Mouse (Mus musculus): Measurements from ENCODE around the gene Stra8. TPM values are rescaled to one million over a fixed set of nuclear protein-coding genes. Genes with fewer than 3 reads are reported as not detected.

The Stra8 gene
- total RNA-seq (2021) = not detected

DNA sequence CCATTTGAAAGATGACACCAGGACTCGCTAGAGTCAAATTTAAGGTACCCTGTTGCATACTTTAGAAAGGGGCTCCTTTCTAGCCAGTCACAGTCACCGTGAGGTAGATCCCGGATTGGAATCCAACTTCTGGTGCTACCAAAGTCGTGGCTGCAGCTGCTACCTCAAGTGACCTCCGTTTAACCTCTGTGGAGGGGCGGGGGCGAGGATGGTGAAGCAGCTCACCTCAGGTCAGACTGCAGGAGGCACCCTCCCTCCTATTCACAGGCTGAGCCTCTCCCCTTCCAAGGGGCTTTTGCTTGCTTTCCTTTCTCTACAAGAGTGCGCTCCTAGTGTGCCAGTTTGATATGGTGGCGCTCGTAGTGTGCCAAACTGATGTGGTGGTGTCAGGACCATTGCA is at the start of gene Stra8:
Gene Stra8 (plus strand): TSS at position 208 of the 400 bp plus-strand sequence.
- intact Hi-C loops (cut with DNase I) = no loop called here
- no peak for DNase-seq (ENCODE audit: low spot score in 2 of 2)

DNA sequence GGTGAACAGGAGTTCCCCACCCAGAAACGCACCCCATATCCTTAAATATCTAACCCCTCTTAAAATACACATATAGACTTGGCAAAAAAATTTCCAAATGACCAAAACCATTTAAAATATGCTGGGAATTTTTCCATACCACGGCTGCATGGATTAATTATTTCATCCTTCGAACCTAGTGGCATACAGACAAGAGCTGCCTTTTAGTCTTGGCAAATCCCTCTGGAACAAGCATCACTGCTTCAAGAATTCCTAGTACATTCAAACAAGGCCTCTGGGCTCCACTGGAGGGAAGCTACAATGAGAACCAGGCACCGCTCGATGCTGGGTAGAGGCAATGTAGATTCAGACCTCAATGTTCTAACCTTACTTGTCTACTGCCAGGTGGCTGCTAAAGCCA is 49.2 kb upstream of the Stra8 start:
- intact Hi-C loops (cut with DNase I) = loop anchor here (10.0 kb wide), 1 partner anchor 356 kb away; no protein-coding TSS in a partner anchor
- DNase-seq (ENCODE audit: low spot score in 2 of 2) = no peak

DNA sequence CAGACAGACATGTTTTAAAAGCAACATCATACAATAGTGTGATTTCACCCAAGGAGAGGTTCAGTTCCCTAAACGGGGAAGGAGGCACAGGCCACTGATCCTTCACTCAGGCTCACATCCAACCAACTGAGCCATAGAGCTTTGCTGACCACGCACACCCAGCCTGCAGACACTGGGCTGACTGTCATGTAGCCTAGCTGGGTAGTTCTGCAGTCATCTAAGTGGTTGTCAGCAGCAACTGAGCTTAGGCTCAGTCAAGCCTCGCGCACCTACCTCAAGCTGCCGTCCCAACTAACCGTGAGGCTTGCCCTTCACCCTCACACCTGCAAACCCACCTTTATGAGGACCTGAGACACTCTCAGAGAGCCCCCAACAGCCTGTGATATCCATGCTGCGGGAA is 48.0 kb upstream of the Stra8 start:
- intact Hi-C loops (cut with DNase I) = loop anchor here (10.0 kb wide), 1 partner anchor 357 kb away; no protein-coding TSS in a partner anchor
- no peak for DNase-seq (ENCODE audit: low spot score in 2 of 2)

DNA sequence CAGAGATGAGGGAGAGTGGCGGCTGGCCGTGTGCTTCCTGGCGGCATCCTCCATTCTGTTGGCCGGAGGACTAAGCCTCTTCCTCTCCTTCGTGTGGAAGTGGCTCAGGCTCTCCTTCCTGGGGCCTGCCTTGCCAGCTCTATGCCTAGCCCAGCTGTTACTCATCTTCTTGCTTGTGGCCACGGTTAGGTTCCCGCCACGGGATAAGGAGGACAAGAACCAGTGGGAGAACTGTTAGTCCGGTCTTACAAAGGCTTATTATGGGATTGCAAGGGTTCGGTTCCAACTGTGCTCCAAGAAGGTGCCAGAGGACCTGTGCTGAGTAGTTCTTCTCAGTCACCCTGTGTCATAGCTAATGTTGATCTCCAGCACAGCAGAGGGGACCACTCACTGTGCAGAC is 47.1 kb upstream of the Stra8 start:
- intact Hi-C loops (cut with DNase I) = loop anchor here (10.0 kb wide), 1 partner anchor 358 kb away; no protein-coding TSS in a partner anchor
- no peak for DNase-seq (ENCODE audit: low spot score in 2 of 2)

DNA sequence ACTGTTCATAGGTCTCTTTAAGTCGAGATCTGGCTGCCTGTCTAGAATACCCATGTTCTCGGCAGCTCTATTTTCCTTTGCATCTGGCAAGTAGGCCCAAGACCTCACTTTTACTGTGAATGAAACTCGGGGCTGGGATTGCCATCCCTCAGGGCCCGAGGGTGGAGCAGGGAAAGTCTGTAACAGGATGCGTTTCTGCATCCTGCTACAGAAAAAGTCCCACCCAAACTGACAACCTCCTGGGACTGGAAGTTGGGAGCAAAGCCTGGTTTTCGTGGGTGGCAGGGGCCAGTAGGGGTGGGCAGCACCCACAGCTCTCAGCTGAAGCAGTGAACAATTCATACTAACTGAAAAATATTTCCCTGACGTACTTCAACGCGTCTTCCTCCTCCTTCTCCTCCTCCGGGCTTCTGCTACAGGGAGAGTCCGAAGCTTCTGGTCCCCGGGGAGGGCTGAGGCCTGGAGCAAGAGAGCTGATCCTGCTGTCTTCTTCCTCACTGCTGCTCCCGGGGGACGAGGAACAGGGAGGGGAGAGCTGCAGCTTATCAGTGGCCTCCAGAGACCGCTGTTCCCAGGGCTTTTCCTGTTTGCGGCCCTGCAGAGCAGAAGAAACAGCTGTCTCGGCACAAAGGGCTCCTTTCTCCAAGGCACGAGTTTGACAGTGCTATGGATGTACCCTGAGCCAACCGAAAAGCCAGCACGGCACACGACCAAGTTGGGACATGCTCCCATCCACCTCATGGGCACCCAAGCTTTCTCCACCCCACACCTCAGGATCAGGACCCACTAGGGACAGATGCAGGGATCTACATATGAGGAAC is 45.7 kb upstream of the Stra8 start:
- no peak for DNase-seq (ENCODE audit: low spot score in 2 of 2)
- intact Hi-C loops (cut with DNase I) = loop anchor here (10.0 kb wide), 1 partner anchor 360 kb away; no protein-coding TSS in a partner anchor

DNA sequence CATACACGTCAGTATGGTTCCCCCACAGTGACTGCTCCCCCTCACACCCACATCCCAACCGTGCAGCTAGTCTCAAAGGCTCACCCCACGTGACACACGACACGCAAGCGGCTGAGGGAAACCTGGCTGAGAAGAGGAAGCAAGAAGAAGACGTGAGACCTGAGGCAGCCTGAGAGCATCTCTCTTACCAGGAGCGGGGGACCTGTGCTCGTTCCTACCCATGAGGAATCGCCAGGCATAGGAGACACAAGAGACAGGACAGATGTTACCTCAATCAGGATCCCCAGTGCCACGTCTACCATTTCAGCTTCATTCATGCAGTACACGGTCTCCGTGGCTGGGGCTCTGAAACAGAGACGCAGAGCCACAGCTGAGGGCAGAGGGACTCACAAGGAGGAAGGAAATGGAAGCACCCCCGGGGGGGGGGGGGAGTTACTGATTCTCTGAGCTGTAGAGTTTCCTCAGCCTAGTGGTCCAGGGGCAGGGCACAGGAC is 44.6 kb upstream of the Stra8 start:
- peak; percentile 40 to 51 for DNase-seq (ENCODE audit: low spot score in 2 of 2)
- intact Hi-C loops (cut with DNase I) = loop anchor here (5.0 to 10.0 kb wide), 2 partner anchors 37 to 361 kb away; partner anchors contain the start of gene Wdr91

DNA sequence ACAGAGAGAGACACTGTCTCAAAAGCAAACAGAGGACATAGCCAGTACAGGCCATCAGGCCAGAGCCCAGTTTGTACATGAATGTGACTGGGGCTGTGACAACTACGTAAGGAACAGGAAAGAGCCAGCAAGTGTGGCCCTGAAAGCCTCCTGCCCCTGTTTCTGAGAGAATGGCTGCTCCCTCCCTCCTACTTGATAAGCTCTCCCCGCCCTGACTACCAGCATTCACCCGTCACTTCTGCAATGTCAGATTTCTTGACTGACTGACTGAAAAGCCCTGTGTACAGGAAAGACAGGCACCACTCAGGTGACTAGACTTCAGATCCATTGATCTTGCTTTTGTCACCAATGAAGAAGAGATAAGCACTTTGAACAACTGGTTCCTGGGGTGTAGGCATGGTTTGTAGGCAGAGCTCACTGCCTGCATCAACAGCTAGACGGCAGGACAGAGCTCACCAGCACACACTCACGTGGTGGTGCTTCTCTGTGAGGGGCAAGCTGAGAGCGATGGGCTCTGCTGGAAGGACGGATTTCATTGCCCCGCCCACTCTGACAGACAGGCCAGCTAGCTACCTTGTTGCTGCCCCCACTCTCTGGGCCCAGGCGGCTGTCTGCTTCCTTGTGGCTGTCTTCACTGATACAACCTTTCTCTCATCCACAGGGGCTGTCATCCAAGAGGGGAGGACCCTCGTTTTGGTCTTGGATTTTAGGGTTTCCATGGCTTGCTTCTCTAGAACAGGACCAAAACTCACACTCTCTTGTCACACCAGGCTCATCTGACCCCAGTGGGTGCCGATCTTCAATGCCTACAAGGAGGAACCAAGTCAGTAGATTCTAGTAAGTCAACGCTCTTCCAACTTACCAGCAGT is 43.8 kb upstream of the Stra8 start:
- intact Hi-C loops (cut with DNase I) = loop anchor here (5.0 to 10.0 kb wide), 2 partner anchors 36 to 361 kb away; partner anchors contain the start of gene Wdr91
- DNase-seq (ENCODE audit: low spot score in 2 of 2) = no peak

DNA sequence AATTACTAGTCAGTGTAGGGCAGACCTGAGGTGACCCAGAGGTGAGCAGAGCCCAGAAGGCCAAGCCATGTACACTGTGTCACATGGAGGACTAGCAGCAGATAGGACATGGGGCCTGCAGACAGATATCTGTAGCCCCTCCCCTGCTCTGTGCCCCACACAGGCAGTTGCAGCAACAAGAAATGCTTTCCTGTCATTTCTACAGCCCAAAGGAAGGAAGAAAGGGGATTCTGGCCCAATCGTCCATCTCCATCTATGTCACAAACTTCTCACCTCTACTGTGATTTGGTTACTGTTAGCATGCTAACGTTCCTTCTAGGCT is 43.2 kb upstream of the Stra8 start:
- intact Hi-C loops (cut with DNase I) = loop anchor here (5.0 to 10.0 kb wide), 2 partner anchors 36 to 362 kb away; partner anchors contain the start of gene Wdr91
- no peak for DNase-seq (ENCODE audit: low spot score in 2 of 2)

DNA sequence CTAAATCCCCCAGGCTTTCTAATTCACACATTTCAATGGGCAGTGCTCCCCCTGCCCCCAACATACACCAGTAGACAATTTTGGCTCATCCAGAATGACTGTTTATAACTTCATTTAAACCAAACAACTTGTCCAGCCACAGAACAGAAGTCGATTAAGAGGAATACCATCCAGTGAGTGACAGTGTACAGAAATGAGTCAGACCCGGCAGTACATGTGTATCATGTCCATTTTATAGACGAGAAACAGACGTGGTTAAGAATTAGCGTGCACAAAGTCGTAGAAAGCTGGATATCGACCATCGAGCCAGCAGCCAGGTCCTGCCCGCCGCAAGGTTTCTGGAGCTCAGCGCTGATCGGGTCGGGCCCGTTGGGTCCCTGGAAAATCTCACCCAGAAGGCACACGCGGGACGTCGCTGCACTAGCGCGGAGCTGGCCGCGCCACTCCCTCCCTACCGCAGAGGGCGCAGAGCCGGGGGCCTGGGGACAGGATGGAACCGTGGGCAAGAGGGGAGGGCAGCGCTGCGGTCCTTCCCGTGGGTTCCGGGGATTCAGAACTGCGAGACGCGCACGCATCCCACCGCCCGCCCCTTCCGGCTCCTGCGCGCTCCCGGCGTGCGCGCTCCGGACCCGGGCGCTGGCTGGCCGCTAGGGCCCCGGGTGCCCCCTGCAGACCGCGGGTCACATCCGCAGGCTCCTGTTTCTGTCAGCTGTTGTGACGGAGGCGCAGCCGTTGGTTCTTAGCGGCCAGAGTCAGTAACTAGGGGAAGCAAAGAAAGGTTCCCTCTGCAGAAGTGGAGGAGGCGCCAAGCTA is 42.2 kb upstream of the Stra8 start, which contains the start of gene Cyren:
Gene Cyren (minus strand): TSS at position 552 of the 813 bp plus-strand sequence.
- intact Hi-C loops (cut with DNase I) = loop anchor here (2.0 to 10.0 kb wide), 3 partner anchors 35 to 363 kb away; partner anchors contain the start of genes Agbl3 and Wdr91
- DNase-seq (ENCODE audit: low spot score in 2 of 2) = peak; percentile 89 to 91

DNA sequence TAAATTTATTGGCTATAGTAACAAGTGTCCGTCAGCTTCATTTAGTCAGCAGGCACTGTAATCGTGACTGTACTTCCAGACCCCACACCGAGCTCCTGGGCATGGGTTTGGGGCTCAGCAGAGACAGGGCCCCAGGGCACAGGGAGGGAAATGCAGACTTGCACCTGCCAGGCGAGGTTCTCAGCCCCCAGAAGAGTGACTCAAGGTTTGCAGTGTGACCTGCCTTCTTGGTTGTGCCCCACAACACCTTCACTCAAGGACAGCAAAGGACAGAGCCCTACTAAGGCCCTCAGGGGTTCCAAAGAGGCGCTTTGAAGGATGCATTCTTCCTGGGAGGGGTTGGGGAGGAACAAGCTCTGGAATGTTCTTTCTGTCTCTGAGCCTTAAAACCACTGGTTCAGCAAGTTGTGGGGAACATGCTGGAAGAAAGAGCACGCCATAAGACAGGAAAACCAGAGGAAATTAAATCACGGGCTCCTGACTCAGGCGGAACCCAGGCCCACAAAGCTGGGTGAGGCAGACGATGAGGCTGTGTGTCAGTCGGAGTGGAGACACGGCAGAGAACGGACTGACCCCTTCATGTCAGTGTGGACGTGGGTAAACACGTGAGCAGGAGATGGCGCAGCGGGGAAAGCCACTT is 40.7 kb upstream of the Stra8 start:
- DNase-seq (ENCODE audit: low spot score in 2 of 2) = no peak
- intact Hi-C loops (cut with DNase I) = loop anchor here (2.0 to 10.0 kb wide), 3 partner anchors 33 to 364 kb away; partner anchors contain the start of genes Agbl3 and Wdr91

DNA sequence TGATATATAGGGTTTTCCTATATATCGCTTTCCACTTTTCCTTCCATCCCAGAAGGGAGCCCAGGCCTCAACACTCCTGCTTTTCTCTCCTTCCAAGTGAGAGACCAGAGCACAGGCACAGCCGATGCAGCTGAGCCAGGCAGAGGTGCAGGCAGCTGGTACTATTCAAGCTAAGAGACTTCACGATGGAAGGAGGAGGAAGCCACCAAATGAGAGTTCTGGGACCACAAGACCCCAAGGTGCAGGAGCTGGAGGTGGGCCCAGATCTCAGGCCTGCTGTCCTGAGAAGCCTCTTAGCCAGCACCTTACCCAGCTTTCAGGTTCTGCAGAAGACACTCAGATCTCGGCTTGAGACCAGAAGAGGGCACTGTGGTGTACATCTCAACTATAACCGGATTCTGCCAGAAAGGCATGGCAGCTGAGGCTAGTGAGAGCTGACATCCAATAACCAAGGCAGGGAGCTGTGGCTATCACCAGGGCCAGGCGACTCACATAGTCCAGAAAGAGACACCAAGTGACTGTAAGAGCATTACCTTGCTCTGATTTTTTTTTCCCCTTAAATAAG is 40.0 kb upstream of the Stra8 start:
- DNase-seq (ENCODE audit: low spot score in 2 of 2) = peak; percentile 46 to 53
- intact Hi-C loops (cut with DNase I) = loop anchor here (2.0 to 10.0 kb wide), 3 partner anchors 32 to 365 kb away; partner anchors contain the start of genes Agbl3 and Wdr91

DNA sequence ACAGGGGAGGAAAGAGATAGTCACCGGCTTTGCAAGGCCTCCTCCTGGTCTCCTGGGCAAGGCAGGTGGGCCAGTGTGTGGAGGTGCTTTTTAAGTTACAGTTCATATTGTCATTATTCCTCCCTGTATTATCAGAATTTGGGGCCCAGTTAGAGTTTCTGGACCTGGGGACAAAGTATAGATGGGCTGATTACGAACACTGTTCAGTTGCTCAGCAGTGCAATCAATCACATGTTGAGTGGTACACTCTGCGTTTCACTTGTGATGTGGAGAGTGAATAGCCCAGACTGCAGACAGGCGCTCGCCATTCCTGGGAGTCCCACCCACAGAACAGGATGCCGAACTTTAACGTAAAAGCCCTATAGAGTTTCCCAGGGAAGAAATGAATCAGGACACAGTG is 35.2 kb upstream of the Stra8 start:
- intact Hi-C loops (cut with DNase I) = no loop called here
- DNase-seq (ENCODE audit: low spot score in 2 of 2) = no peak

DNA sequence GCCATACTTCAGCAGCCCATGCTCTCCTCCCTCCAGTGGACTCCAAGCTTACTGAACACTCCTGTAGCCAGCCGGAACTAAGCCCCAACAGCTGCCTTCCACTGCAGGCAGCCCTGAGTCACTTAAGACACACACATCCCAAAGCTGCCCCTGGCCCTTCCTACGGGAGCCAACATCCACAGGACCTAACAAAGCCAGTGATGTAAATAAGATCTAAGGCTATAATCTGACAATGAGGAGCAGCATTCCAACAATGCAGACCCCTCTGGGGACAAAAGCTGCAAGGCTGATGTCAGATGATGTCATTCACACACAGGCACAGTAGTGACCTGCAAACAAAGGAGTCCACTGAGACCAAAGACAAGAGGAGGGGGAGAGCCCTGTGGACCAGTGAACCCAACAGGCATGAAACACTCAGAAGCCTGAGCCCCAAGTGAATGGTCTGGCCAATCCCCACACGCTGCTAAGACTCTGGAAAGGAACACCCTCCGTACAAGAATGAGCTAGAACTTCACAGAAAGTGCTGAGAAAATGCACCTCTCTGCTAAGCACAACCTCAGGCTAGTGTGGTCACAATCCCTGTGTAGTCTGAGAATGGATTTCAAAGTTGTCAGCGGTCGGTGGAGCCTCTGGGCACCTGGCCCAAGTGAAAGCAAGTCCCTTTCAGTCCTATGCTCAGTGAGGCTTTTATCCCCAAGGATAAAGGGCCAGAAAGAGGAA is 32.7 kb upstream of the Stra8 start:
- DNase-seq (ENCODE audit: low spot score in 2 of 2) = no peak
- intact Hi-C loops (cut with DNase I) = no loop called here

DNA sequence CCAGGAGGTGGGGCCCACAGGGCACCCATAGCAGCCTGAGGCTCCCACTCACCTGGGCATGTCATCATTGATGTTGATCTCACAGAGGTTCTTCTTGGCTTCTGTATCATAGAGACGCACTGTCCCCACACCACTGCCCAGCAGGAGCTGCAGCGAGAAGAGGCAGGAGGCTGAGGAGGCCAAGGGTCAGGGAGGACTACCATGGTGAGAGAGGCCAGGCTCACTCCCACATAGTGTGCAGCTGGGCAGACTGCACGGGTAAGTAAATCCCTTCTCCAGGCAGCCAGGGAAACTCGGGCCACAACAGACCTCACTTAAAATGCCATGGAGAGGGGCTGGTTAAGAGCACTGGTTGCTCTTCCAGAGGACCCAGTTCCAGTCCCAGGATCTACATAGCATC is 30.8 kb upstream of the Stra8 start:
- intact Hi-C loops (cut with DNase I) = no loop called here
- DNase-seq (ENCODE audit: low spot score in 2 of 2) = no peak

DNA sequence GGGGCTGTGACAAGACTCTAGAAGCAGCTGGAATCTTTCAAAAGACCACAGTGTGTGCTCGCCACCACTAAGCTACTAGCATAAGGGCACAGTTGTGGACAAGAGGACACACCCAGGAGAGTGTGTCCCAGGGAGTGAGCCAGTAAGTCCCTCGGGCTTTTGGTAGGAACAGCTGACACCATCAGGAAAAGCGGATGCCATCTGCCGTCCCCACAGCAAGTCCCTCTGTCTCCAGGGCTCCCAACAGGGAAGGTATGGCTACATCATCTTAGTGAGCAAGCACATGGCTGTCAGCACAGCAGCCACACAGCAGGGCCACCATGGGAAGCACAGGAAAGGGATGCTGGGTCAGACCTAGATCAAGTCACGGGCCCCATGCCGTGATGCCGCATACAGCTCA is 24.4 kb upstream of the Stra8 start:
- no peak for DNase-seq (ENCODE audit: low spot score in 2 of 2)
- intact Hi-C loops (cut with DNase I) = no loop called here

DNA sequence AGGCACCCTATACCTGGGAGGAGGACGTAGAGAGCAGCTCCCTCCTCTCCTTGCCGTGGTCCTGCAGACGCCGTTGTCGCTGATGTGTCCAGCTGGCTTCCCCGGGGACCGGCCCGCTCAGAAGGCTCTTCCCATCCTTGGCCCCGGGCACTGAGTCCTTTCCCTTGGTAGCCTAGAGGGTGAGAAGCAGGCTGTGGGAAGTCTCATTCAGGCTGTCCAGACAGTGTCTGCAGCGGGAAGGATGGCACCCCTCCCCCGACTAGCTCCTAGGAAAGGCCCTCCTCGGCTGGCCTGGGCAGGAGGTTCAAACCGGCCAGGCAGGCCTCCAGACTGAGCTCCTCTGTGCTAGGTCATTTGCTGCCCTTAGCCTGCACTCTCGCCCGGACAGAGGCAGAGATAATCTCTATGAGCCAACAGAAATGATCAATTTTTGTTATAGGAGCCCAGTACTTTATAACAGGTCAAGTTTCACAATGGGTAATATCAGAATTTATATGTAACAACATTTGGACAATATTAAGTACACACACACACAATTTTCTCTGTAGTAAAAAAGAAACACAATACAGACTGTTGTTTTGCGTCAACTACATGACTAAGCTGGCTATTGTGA is 23.7 kb upstream of the Stra8 start:
- intact Hi-C loops (cut with DNase I) = no loop called here
- DNase-seq (ENCODE audit: low spot score in 2 of 2) = no peak

DNA sequence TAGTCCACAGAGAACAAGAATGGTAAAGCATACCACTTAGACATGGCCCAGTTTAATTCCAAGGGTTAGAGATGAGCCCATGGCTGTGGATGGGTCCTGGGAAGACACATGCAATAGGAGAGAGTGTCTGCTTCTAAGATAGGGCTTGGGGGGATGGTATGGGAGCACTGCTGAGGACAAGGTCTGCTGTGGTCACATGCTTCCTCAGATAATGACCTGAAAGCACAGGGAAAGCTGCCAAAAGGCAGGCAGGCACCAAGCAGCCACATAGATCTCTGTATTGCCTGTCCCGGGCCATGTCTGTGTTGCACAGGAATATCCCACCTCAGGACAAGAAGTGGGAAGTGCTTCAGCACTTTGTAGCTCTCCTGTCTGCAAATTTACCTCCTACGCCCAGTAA is 20.8 kb upstream of the Stra8 start:
- intact Hi-C loops (cut with DNase I) = no loop called here
- no peak for DNase-seq (ENCODE audit: low spot score in 2 of 2)
